Mouse (Mus musculus): ENCODE data around the gene Sox5. TPM values are rescaled to one million over a fixed set of nuclear protein-coding genes. Genes with fewer than 3 reads are reported as not detected.

The Sox5 gene
- total and polyA plus RNA-seq, 3 experiments: 0.08 to 0.47 (median 0.46) TPM

- Histone ChIP-seq H3K36me3 (replicated peaks in 1 of 2; ENCODE audit: control insufficient read depth in 1 of 2, insufficient read depth in 1 of 2, low read length in 1 of 2) (no peaks in the 10 kb centered on the region), H3K4me1 (ENCODE audit: control insufficient read depth in 1 of 2, insufficient read depth in 2 of 2) (no peaks in the 10 kb centered on the region), H3K4me2 (ENCODE audit: insufficient read depth, low read depth, poor library complexity, severe bottlenecking) (no peak overlapping the region), H3K9me3 (replicated peaks; ENCODE audit: low read length) (no peaks in the 10 kb centered on the region), H3K27me3 (replicated peaks) (no peaks in the 10 kb centered on the region), H3K79me2 (replicated peaks; ENCODE audit: control insufficient read depth, extremely low read depth, insufficient read depth, poor library complexity, severe bottlenecking) (no peaks in the 10 kb centered on the region), H3K4me3 (replicated peaks in 1 of 3; ENCODE audit: low read depth in 2 of 3, low read length in 2 of 3, poor library complexity in 1 of 3) (no peak overlapping the region), H3K9ac (ENCODE audit: insufficient read depth, low read depth) (no peak overlapping the region), H3K27ac (ENCODE audit: insufficient read depth, low read depth) (no peak overlapping the region)
- dilution Hi-C loops (cut with MboI; ENCODE audit: extremely low pct_ligation_motif_present, extremely low pct_unique_long_range_greater_than_20kb, low sequenced_read_pairs) (no loop called here), in situ Hi-C loops (cut with MboI; ENCODE audit: low pct_ligation_motif_present, low pct_unique_long_range_greater_than_20kb, low sequenced_read_pairs) (no loop called here)
- TF ChIP-seq TCF12 (IDR thresholded peaks at IDR 0.05; ENCODE audit: low read depth, low read length) (no peak), CTCF (conservative IDR thresholded peaks at IDR 0.05 in 1 of 2, IDR thresholded peaks at IDR 0.05 in 1 of 2; ENCODE audit: low read depth in 2 of 2, low read length in 2 of 2) (no peak), MAX (IDR thresholded peaks at IDR 0.05; ENCODE audit: low read length) (no peak), ZMIZ1 (IDR thresholded peaks at IDR 0.05; ENCODE audit: low read depth, low read length) (no peak), MAFK (IDR thresholded peaks at IDR 0.05; ENCODE audit: insufficient replicate concordance, low read length) (no peak), UBTF (IDR thresholded peaks at IDR 0.05; ENCODE audit: low read depth, low read length) (no peak), SIN3A (IDR thresholded peaks at IDR 0.05; ENCODE audit: low read length) (no peak), MXI1 (IDR thresholded peaks at IDR 0.05; ENCODE audit: low read depth, low read length) (no peak), JUND (conservative IDR thresholded peaks at IDR 0.05; ENCODE audit: low read depth, low read length) (no peak), ZC3H11A (IDR thresholded peaks at IDR 0.05; ENCODE audit: low read depth, low read length) (no peak), RAD21 (IDR thresholded peaks at IDR 0.05; ENCODE audit: low read depth, low read length) (no peak), GABPA (IDR thresholded peaks at IDR 0.05; ENCODE audit: insufficient replicate concordance, low read depth, low read length) (no peak), E2F4 (IDR thresholded peaks at IDR 0.05; ENCODE audit: insufficient replicate concordance, low read depth, low read length) (no peak), NELFE (IDR thresholded peaks at IDR 0.05; ENCODE audit: low read depth, low read length) (no peak), ETS1 (conservative IDR thresholded peaks at IDR 0.05; ENCODE audit: low read depth, low read length) (no peak), EP300 (IDR thresholded peaks at IDR 0.05; ENCODE audit: low read length) (no peak), JUN (IDR thresholded peaks at IDR 0.05; ENCODE audit: insufficient read depth, low read depth, low read length) (no peak)
- DNase-seq (ENCODE audit: extremely low read depth): no peak
Observed at GRCm38 (mm10) chr6:143845761-143846160, 936.0 kb downstream of the Sox5 start.

GRCm38 (mm10) chr6:143844701-143844970, 937.1 kb downstream of the Sox5 start:
- Histone ChIP-seq H3K9me3 (replicated peaks; ENCODE audit: low read length) (no peaks in the 10 kb centered on the region), H3K79me2 (replicated peaks; ENCODE audit: control insufficient read depth, extremely low read depth, insufficient read depth, poor library complexity, severe bottlenecking) (no peaks in the 10 kb centered on the region), H3K36me3 (replicated peaks in 1 of 2; ENCODE audit: control insufficient read depth in 1 of 2, insufficient read depth in 1 of 2, low read length in 1 of 2) (no peaks in the 10 kb centered on the region), H3K4me1 (ENCODE audit: control insufficient read depth in 1 of 2, insufficient read depth in 2 of 2) (no peaks in the 10 kb centered on the region), H3K4me2 (ENCODE audit: insufficient read depth, low read depth, poor library complexity, severe bottlenecking) (no peak overlapping the region), H3K27me3 (replicated peaks) (no peaks in the 10 kb centered on the region), H3K9ac (ENCODE audit: insufficient read depth, low read depth) (no peak overlapping the region), H3K27ac (ENCODE audit: insufficient read depth, low read depth) (no peak overlapping the region), H3K4me3 (replicated peaks in 1 of 3; ENCODE audit: low read depth in 2 of 3, low read length in 2 of 3, poor library complexity in 1 of 3) (no peak overlapping the region)
- TF ChIP-seq POLR2AphosphoS2 (IDR thresholded peaks at IDR 0.05; ENCODE audit: low read depth, low read length) (no peak), EP300 (IDR thresholded peaks at IDR 0.05; ENCODE audit: low read length) (no peak), ZKSCAN1 (IDR thresholded peaks at IDR 0.05; ENCODE audit: borderline replicate concordance, low read depth, low read length) (no peak), ETS1 (conservative IDR thresholded peaks at IDR 0.05; ENCODE audit: low read depth, low read length) (no peak)
- in situ Hi-C loops (cut with MboI; ENCODE audit: low pct_ligation_motif_present, low pct_unique_long_range_greater_than_20kb, low sequenced_read_pairs): no loop called here
- dilution Hi-C loops (cut with MboI; ENCODE audit: extremely low pct_ligation_motif_present, extremely low pct_unique_long_range_greater_than_20kb, low sequenced_read_pairs): no loop called here
- DNase-seq (ENCODE audit: extremely low read depth): no peak

All from CH12.LX (cell line).